Mouse (Mus musculus) gastrocnemius, postnatal 4 days (tissue): ENCODE measurements around the gene Exoc3l. TPM values are rescaled to one million over a fixed set of nuclear protein-coding genes. Genes with fewer than 3 reads are reported as not detected.

ENCODE experiments used
- DNase-seq, 2 experiments: peaks; one replicate each; pipeline ENCODE4 v3.0.0; 2021 to 2022; ENCODE audit warnings: low spot score in 2 of 2, mixed read lengths in 2 of 2
- microRNA-seq: library from miRNA; unstranded; fragments of <30 nt; microRNA quantifications from one replicate; pipeline ENCODE4 v1.2.0, GENCODE M21; 2021
- total RNA-seq, 2 experiments: library from RNA; stranded (reverse); gene quantifications; 2 replicates each; pipeline ENCODE4 v1.2.3; 2021

Exoc3l gene
- total RNA-seq, 2 experiments from 2014 or later = 8.1 to 8.7 TPM

DNA sequence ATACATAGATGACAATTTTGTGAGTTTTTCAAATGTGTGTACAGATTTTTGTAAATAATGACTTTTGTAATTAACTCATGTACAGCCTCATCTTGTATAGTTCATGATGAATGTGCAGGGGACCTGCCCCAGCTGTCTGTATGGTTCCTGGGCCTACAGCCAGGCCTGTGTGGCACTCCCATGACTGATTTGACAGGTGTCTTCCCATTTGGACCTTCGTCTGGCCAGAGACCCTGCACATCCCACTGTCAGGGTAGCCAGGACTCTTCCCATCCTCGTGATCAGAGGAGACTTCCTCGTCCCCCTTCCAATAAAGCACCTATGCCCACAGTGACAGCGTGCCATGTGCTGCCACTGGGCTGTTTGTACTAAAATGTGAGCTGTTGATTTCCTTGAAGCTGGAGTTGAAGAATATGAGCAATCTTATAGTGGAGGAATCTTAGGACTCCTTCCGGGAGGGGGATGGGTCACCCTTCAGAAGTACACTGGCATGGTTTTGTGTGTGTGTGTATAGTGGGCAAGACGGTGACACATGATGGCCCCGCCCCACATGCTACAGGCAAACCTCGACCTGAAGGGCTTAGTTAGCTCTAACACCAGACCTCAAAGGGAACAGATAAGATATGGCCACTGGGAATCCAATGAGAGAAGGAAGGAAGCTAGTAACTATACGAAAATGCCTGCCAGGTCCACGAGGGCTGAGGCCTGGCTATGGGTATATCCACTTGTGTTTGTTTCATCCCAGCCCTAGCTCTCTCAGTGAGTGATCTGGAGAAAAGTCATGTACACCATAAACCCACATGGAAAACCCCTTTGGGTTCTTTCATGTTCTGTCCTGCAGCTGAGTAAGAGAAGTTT is 43.0 kb downstream of the Exoc3l start:
- DNase-seq = no peak

DNA sequence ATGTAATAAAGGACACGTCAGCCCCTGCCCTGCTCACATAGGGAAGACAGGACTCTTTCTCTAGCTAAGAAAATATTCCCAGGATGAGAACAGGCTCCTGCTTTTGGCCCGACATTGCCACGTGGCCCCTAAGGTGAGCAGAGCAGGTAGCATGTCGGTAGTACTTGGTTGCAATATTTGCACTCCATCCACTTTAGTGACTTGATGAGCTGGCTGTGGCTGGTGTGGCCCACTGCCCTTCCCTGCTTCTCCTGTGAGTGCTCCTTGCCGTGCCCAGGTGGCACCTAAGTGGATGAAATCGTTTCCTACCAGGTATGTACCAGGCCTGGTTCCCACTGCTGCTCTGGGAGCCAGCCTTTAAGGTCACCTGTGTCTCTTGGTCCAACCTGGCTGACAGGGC is 43.9 kb downstream of the Exoc3l start:
- no peak for DNase-seq

DNA sequence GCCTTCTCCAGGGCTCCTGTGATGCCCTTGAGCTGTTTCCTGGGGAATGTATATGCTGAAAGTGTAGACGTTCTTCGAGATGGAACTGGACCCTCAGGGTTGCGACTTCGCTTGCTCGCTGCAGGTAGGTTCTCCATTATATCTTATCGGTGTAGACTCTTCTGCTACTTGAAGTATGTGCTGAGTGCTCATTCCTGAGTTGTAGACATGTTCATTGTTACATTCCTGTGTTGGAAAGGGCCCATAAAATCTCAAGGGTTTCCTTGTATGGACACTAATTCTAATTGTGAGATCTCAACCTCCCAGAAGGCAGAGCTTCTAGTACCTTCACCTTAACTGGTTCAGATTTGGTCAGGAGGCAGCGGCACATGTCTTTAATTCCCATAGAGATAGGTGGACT is 54.9 kb downstream of the Exoc3l start:
- DNase-seq = no peak

Small RNA genes within 50 kb of the gene (microRNA-seq; reads per million reads assigned to microRNA genes)
- gene Gm27320 = not detected
- gene Mir328 = 258 reads per million, percentile 60 among the genes with 10 or more reads in this experiment

Other genes with a start within 250 kb of the Exoc3l start
- gene Ces3a, start 247.5 kb downstream of the Exoc3l start, total RNA-seq = 1 to 10 TPM in 1 of 2 experiments, not detected in 1; 1.5 TPM
- gene Ces3b, start 212.3 kb downstream of the Exoc3l start, total RNA-seq = not detected
- gene Ces4a, start 164.3 kb downstream of the Exoc3l start, total RNA-seq = not detected
- 10 to 100 TPM; 48.5 to 55.6 TPM for gene Cbfb, start 125.4 kb downstream of the Exoc3l start, total RNA-seq
- gene D230025D16Rik, start 71.0 kb downstream of the Exoc3l start, total RNA-seq = 10 to 100 TPM; 16.2 to 16.5 TPM
- 10 to 100 TPM; 14.9 to 15.3 TPM for gene B3gnt9, start 40.9 kb downstream of the Exoc3l start, total RNA-seq
- 10 to 100 TPM in 1 of 2 experiments, 1 to 10 TPM in 1; 6.6 to 10.2 TPM for gene Tradd, start 31.5 kb downstream of the Exoc3l start, total RNA-seq
- gene Fbxl8, start 31.5 kb downstream of the Exoc3l start, total RNA-seq = 1 to 10 TPM; 2.2 to 2.7 TPM
- gene Hsf4, start 26.3 kb downstream of the Exoc3l start, total RNA-seq = under 1 TPM; 0.21 to 0.29 TPM
- 10 to 100 TPM; 26.5 to 27.1 TPM for gene Nol3, start 20.0 kb downstream of the Exoc3l start, total RNA-seq
- gene 4931428F04Rik, start 6.2 kb downstream of the Exoc3l start, total RNA-seq = 1 to 10 TPM; 3.8 to 6.3 TPM
- 10 to 100 TPM; 27.4 to 31.1 TPM for gene E2f4, start 1.6 kb upstream of the Exoc3l start, total RNA-seq
- 1 to 10 TPM; 1.0 to 1.1 TPM for gene Elmo3, start 9.5 kb upstream of the Exoc3l start, total RNA-seq
- 1 to 10 TPM; 3.6 to 4.1 TPM for gene Lrrc29, start 30.2 kb upstream of the Exoc3l start, total RNA-seq
- gene Tmem208, start 30.3 kb upstream of the Exoc3l start, total RNA-seq = 10 to 100 TPM; 28.7 to 29.5 TPM
- 10 to 100 TPM; 12.4 to 14.2 TPM for gene Fhod1, start 51.9 kb upstream of the Exoc3l start, total RNA-seq
- gene Slc9a5, start 52.7 kb upstream of the Exoc3l start, total RNA-seq = 1 to 10 TPM; 4.0 to 4.2 TPM
- under 1 TPM; 0.17 to 0.26 TPM for gene Plekhg4, start 77.2 kb upstream of the Exoc3l start, total RNA-seq
- not detected for gene Kctd19, start 117.4 kb upstream of the Exoc3l start, total RNA-seq
- 1 to 10 TPM; 1.6 to 1.7 TPM for gene Lrrc36, start 117.5 kb upstream of the Exoc3l start, total RNA-seq
- gene Tppp3, start 175.4 kb upstream of the Exoc3l start, total RNA-seq = 100 to 1,000 TPM; 527 to 572 TPM
- gene Zdhhc1, start 200.8 kb upstream of the Exoc3l start, total RNA-seq = 10 to 100 TPM; 21.0 to 21.6 TPM
- gene Hsd11b2, start 222.7 kb upstream of the Exoc3l start, total RNA-seq = 10 to 100 TPM; 13.3 to 14.8 TPM